Mouse (Mus musculus) urinary bladder, adult 2 months (tissue): ENCODE results near the gene Magea6. TPM values are rescaled to one million over a fixed set of nuclear protein-coding genes. Genes with fewer than 3 reads are reported as not detected.
"Not testable (repeated sequence)": the region's sequence is repeated elsewhere in the genome, so short reads cannot be mapped to it uniquely, and the experiment has no call there.

ENCODE experiments used
- DNase-seq: peaks from one replicate; pipeline ENCODE4 v3.0.0; 2022; ENCODE audit warnings: low spot score
- polyA plus RNA-seq: library from polyadenylated mRNA; depleted of rRNA; stranded (reverse); fragments of >200 nt; gene quantifications from 2 replicates; pipeline ENCODE4 v1.2.3, GENCODE M21; 2012; rRNA removed

Magea6 gene
- polyA plus RNA-seq: not detected in 2 replicates

GRCm38 (mm10) chrX:154935887-154936286 lies at the start of gene Magea6:
Gene Magea6 (minus strand): TSS chrX:154935987.
- DNase-seq: not testable (repeated sequence)

- DNase-seq: not testable (repeated sequence)
These were observed 13.6 kb upstream of the Magea6 start, which contains the start of gene Magea3 for GRCm38 (mm10) chrX:154949405-154949804. Gene Magea3 (minus strand): TSS chrX:154949505.

GRCm38 (mm10) chrX:154890167-154890566 lies 45.6 kb downstream of the Magea6 start, which contains the start of gene Cldn34b1:
Gene Cldn34b1 (minus strand): TSS chrX:154890267.
- DNase-seq: not testable (repeated sequence)

Other genes with a start within 250 kb of the Magea6 start
- gene Cldn34b1, start 45.7 kb downstream of the Magea6 start, polyA plus RNA-seq: not detected in 2 replicates
- not detected in 2 replicates for gene Magea3, start 13.5 kb upstream of the Magea6 start, polyA plus RNA-seq
- not detected in 2 replicates for gene Magea8, start 59.9 kb upstream of the Magea6 start, polyA plus RNA-seq
- not detected in 2 replicates for gene Magea5, start 127.2 kb upstream of the Magea6 start, polyA plus RNA-seq
- gene Magea1, start 153.8 kb upstream of the Magea6 start, polyA plus RNA-seq: not detected in 2 replicates
- gene Magea2, start 157.7 kb upstream of the Magea6 start, polyA plus RNA-seq: not detected in 2 replicates
- gene Cldn34b2, start 192.4 kb upstream of the Magea6 start, polyA plus RNA-seq: not detected in 2 replicates